Mouse (Mus musculus) stomach, embryonic 15.5 days (tissue): ENCODE measurements around the gene Spon1. TPM values are rescaled to one million over a fixed set of nuclear protein-coding genes. Genes with fewer than 3 reads are reported as not detected.

Experiments used
- ATAC-seq: fragments of 200-750 bp; cut with Nextera tagmentation; 2 replicates; pipeline ENCODE4 v1.8.0; 2017; ENCODE audit warnings: low read depth, moderate number of reproducible peaks, moderate TSS enrichment; ENCODE audit not compliant: insufficient read depth, low FRiP score
- H3K27ac ChIP-seq: fragments of 300-500 bp; sonication (generic); 2 replicates; pipeline ENCODE4 v1.5.1; 2015; ENCODE audit warnings: mild to moderate bottlenecking, inconsistent platforms
- H3K27me3 ChIP-seq: fragments of 300-500 bp; sonication (generic); replicated peaks from 2 replicates; pipeline ENCODE4 v1.6.1; 2015; ENCODE audit warnings: inconsistent platforms
- H3K36me3 ChIP-seq: fragments of 300-500 bp; sonication (generic); 2 replicates; pipeline ENCODE4 v1.6.1; 2015; ENCODE audit warnings: inconsistent platforms
- H3K4me1 ChIP-seq: fragments of 300-500 bp; sonication (generic); 2 replicates; pipeline ENCODE4 v1.6.1; 2015; ENCODE audit warnings: inconsistent platforms
- H3K4me2 ChIP-seq: fragments of 300-500 bp; sonication (generic); 2 replicates; pipeline ENCODE4 v1.6.1; 2015; ENCODE audit warnings: mild to moderate bottlenecking, inconsistent platforms
- H3K4me3 ChIP-seq: fragments of 300-500 bp; sonication (generic); replicated peaks from 2 replicates; pipeline ENCODE4 v1.5.1; 2015; ENCODE audit warnings: inconsistent platforms
- H3K9ac ChIP-seq: fragments of 300-500 bp; sonication (generic); 2 replicates; pipeline ENCODE4 v1.6.1; 2015; ENCODE audit warnings: inconsistent platforms
- H3K9me3 ChIP-seq: fragments of 300-500 bp; sonication (generic); 2 replicates; pipeline ENCODE4 v1.6.1; 2016; ENCODE audit warnings: inconsistent platforms
- WGBS: fragments of 180-500 bp; shearing (Covaris S2); methylation state at CpG from one replicate; pipeline ENCODE4 v1.1.7; 2015; 5-methylcytosine and 5-hydroxymethylcytosine counted together
- polyA plus RNA-seq: library from polyadenylated mRNA; unstranded; fragments of >200 nt; fragmentation: Nextera tagmentation; extraction: Ambion mirVana; gene quantifications from 2 replicates; pipeline ENCODE4 v1.2.1, GENCODE M21; 2015

Spon1 gene
- polyA plus RNA-seq: 17.1 and 19.6 TPM in 2 replicates

DNA sequence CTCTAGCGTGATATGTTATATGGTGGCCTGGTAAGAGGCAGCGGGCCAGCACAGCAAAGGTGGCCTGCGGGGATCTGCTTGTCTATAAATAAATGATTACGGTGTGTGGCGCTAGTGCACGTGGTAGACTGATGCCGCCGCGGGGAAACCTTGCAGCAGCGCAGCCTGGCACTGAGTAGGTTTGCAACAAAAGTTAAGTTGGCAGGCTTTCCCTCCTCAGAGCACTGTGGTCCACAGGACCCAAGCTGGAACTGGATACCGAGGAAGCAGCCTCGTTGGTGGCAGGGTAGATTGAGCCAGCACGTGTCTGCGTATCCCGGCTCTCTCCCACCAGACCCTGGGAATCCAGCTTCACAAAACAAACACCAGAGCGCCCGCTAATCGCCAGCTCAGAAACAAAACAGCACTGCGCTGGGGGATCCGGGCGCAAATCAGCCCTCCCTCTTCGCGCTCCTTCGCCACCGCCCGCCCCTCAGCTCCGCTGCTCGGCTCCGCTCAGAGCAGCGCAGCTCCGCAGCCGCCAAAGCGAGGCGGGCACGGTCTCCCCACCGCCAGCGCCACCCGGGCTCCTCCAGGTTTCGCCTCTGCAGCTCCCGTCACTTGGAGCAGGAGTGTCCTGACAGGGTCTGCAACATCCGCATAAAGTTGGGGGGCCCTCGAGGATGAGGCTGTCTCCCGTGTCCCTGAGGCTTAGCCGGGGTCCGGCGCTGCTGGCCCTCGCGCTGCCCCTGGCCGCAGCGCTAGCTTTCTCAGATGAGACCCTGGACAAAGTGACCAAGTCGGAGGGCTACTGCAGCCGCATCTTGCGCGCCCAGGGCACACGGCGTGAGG, at the start of gene Spon1:
Gene Spon1 (plus strand): TSS at position 332 of the 831 bp plus-strand sequence.
- Histone ChIP-seq H3K27me3 (peaks cover 27% of the 10 kb centered on the region), H3K27ac (no peak within 1 kb of the TSS), H3K36me3 (no peaks in the 10 kb centered on the region), H3K4me3 (peak within 1 kb of the TSS; percentile 53), H3K4me1 (peaks cover 14% of the 10 kb centered on the region), H3K4me2 (peak within 1 kb of the TSS; percentile 94), H3K9ac (peak within 1 kb of the TSS; percentile 35; the same call in 1 of the 2 replicates), H3K9me3 (no peaks in the 10 kb centered on the region)
- ATAC-seq: peak; percentile 76
- WGBS: under 1% methylated on average over 56 of the region's 56 CpGs

- Histone ChIP-seq H3K4me3 (no peak overlapping the region), H3K4me2 (no peak overlapping the region), H3K36me3 (no peaks in the 10 kb centered on the region), H3K4me1 (no peaks in the 10 kb centered on the region), H3K27ac (no peak overlapping the region), H3K9me3 (no peaks in the 10 kb centered on the region), H3K9ac (no peak overlapping the region), H3K27me3 (no peaks in the 10 kb centered on the region)
- WGBS: 72% methylated on average over 2 of the region's 2 CpGs
- ATAC-seq: no peak
Observed at GRCm38 (mm10) chr7:113721994-113722393, 43.8 kb upstream of the Spon1 start.

- Histone ChIP-seq H3K4me1 (no peaks in the 10 kb centered on the region), H3K27me3 (no peaks in the 10 kb centered on the region), H3K4me2 (no peak overlapping the region), H3K27ac (no peak overlapping the region), H3K4me3 (no peak overlapping the region), H3K36me3 (no peaks in the 10 kb centered on the region), H3K9me3 (no peaks in the 10 kb centered on the region), H3K9ac (no peak overlapping the region)
- WGBS: 72% methylated on average over 3 of the region's 3 CpGs
- ATAC-seq: no peak
Observed at GRCm38 (mm10) chr7:113723905-113724304, 41.9 kb upstream of the Spon1 start.

- no peaks in the 10 kb centered on the region for H3K9me3 ChIP-seq
- no peak overlapping the region for H3K4me2 ChIP-seq
- 56% methylated on average over 8 of the region's 8 CpGs for WGBS
- H3K27ac ChIP-seq: no peak overlapping the region
- H3K36me3 ChIP-seq: no peaks in the 10 kb centered on the region
- no peaks in the 10 kb centered on the region for H3K27me3 ChIP-seq
- H3K9ac ChIP-seq: no peak overlapping the region
- no peak for ATAC-seq
- no peak overlapping the region for H3K4me3 ChIP-seq
- H3K4me1 ChIP-seq: no peaks in the 10 kb centered on the region
Observed at GRCm38 (mm10) chr7:113727999-113728713, 37.6 kb upstream of the Spon1 start.

DNA sequence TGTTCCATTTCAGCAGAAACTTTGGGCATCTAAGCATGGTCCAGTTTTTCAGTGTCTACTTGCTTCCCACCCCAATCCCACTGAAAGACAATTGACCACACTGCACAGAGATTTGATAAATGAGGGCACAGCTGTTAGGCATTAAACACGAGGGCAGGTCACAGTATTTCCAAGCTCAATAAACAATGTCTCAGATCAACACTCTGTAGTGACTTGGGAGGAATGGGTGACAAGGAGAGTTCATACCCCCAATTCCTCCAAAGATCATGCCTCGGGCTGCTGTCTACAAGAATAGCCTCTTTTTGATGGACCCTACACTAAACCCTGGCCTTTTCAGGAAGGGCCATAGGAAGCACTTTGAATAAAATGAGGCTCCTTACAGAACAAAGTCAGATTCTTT, 36.9 kb upstream of the Spon1 start:
- no peak overlapping the region for H3K4me2 ChIP-seq
- H3K27me3 ChIP-seq: no peaks in the 10 kb centered on the region
- no peak overlapping the region for H3K4me3 ChIP-seq
- H3K9ac ChIP-seq: no peak overlapping the region
- ATAC-seq: no peak
- H3K27ac ChIP-seq: no peak overlapping the region
- no peaks in the 10 kb centered on the region for H3K4me1 ChIP-seq
- no peaks in the 10 kb centered on the region for H3K9me3 ChIP-seq
- no peaks in the 10 kb centered on the region for H3K36me3 ChIP-seq
- WGBS: 20% methylated on average over 2 of the region's 2 CpGs

DNA sequence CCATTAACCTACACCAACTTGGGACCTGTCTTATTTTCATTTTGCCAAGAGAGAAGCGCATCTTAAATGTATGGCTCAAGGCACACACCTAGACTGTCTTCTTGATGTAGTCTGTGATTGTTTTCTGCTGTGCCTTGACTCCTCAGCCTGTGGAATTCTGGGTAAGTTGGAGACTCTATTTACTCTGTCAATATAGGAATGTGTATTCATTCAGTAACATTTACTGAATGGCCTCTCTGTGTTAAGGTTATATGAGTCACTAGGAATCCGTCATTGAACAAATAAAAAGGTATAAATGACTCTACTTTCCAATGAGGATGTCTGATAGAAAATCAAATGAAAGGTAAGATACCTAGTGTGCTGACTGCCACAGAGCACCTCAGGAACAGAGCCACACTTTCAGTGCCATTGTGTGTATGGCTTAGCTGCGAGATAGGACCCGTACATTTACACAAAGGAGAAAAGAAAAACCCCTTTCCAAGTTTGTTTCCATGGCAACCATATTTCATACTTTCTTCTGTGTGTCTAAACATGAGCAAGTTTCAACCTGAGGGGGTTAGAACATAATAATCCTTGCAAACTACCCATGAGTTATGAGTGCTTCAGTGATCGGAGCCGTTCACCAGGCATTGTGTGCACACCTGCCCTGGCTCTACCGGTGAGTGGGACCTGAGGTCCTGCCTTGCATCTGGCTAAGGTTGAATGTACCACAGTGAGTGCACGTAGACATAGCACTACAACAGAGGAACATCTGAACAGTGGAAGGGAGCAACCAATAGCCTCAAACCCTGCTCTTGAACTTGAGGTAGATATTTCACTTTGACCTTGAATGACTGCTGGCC, 35.2 kb upstream of the Spon1 start:
- Histone ChIP-seq H3K27ac (peak overlapping the region; percentile 65), H3K4me2 (no peak overlapping the region), H3K9me3 (no peaks in the 10 kb centered on the region), H3K4me1 (no peaks in the 10 kb centered on the region), H3K4me3 (no peak overlapping the region), H3K27me3 (no peaks in the 10 kb centered on the region), H3K36me3 (no peaks in the 10 kb centered on the region), H3K9ac (no peak overlapping the region)
- peak; percentile 88 for ATAC-seq
- 65% methylated on average over 8 of the region's 8 CpGs for WGBS

- 58% methylated on average over 9 of the region's 9 CpGs for WGBS
- no peak overlapping the region for H3K9ac ChIP-seq
- no peaks in the 10 kb centered on the region for H3K27me3 ChIP-seq
- no peak overlapping the region for H3K4me3 ChIP-seq
- H3K27ac ChIP-seq: no peak overlapping the region
- no peaks in the 10 kb centered on the region for H3K36me3 ChIP-seq
- no peaks in the 10 kb centered on the region for H3K9me3 ChIP-seq
- no peak for ATAC-seq
- H3K4me1 ChIP-seq: no peaks in the 10 kb centered on the region
- H3K4me2 ChIP-seq: 0 out of 2 replicates have a peak overlapping the region, but pooled peaks have one; percentile 13
Observed at GRCm38 (mm10) chr7:113737790-113738362, 27.9 kb upstream of the Spon1 start.

GRCm38 (mm10) chr7:113739181-113739580, 26.6 kb upstream of the Spon1 start:
- no peaks in the 10 kb centered on the region for H3K4me1 ChIP-seq
- no peak overlapping the region for H3K9ac ChIP-seq
- H3K4me3 ChIP-seq: no peak overlapping the region
- WGBS: 51% methylated on average over 7 of the region's 7 CpGs
- H3K27ac ChIP-seq: no peak overlapping the region
- ATAC-seq: peak; percentile 22; the same call in 1 of the 2 replicates
- H3K27me3 ChIP-seq: no peaks in the 10 kb centered on the region
- no peaks in the 10 kb centered on the region for H3K36me3 ChIP-seq
- H3K4me2 ChIP-seq: no peak overlapping the region
- no peaks in the 10 kb centered on the region for H3K9me3 ChIP-seq

- H3K9ac ChIP-seq: no peak overlapping the region
- no peaks in the 10 kb centered on the region for H3K27me3 ChIP-seq
- no peak overlapping the region for H3K27ac ChIP-seq
- H3K4me1 ChIP-seq: no peaks in the 10 kb centered on the region
- WGBS: 83% methylated on average over 4 of the region's 4 CpGs
- no peak overlapping the region for H3K4me3 ChIP-seq
- no peaks in the 10 kb centered on the region for H3K36me3 ChIP-seq
- no peak overlapping the region for H3K4me2 ChIP-seq
- no peaks in the 10 kb centered on the region for H3K9me3 ChIP-seq
- ATAC-seq: no peak
Observed at GRCm38 (mm10) chr7:113742644-113743043, 23.2 kb upstream of the Spon1 start.

DNA sequence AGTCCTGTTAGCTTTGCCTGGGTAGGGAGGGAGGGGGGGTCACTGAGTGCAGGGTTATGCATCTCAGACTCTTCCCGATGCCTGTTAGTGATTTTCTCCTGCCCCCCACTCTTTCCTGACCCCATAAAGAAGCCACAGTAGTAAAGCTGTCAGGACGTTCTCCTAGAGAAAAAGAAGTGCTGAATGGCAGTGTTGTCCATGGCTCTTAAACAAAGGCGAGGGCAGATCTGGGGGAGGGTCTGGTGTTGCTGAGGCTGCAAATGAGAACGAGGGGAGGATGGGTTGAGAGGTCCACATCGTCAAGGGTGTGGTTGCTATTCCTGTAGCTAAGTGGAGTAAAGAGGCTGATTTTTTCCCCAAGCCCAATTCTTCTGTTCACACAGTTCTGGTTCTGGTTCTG, 21.8 kb upstream of the Spon1 start:
- Histone ChIP-seq H3K9me3 (no peaks in the 10 kb centered on the region), H3K27ac (no peak overlapping the region), H3K4me1 (no peaks in the 10 kb centered on the region), H3K27me3 (no peaks in the 10 kb centered on the region), H3K4me2 (no peak overlapping the region), H3K4me3 (no peak overlapping the region), H3K9ac (no peak overlapping the region), H3K36me3 (no peaks in the 10 kb centered on the region)
- 44% methylated on average over 5 of the region's 5 CpGs for WGBS
- ATAC-seq: no peak

DNA sequence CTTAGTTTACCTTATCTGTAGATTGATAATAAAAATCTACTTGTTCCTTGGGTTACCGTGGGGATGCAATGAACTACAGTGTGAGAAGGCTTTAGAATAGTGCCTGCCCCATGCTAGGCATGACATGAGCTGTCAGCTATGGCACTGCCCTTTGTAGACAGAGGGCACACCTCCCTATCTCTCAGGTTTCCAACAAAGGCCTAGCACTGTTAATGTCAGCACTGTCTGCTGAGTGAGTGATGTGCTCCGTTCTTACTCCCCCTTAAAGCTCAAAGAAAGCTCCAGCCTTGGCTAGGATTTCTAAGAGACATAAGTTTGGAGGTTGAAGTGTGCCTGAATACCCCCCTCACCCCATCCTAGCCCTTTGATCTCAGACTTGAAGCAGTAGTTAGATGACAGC, 9.2 kb upstream of the Spon1 start:
- no peak overlapping the region for H3K4me3 ChIP-seq
- H3K9me3 ChIP-seq: no peaks in the 10 kb centered on the region
- ATAC-seq: no peak
- no peak overlapping the region for H3K27ac ChIP-seq
- WGBS: 85% methylated on average over 2 of the region's 2 CpGs
- no peaks in the 10 kb centered on the region for H3K4me1 ChIP-seq
- no peak overlapping the region for H3K9ac ChIP-seq
- no peaks in the 10 kb centered on the region for H3K27me3 ChIP-seq
- no peaks in the 10 kb centered on the region for H3K36me3 ChIP-seq
- no peak overlapping the region for H3K4me2 ChIP-seq
